Mouse (Mus musculus) adrenal gland, postnatal 14 days (tissue): Measurements from ENCODE around the gene Rbm39. TPM values are rescaled to one million over a fixed set of nuclear protein-coding genes. Genes with fewer than 3 reads are reported as not detected.

Experiments used
- DNase-seq: peaks from one replicate; pipeline ENCODE4 v3.0.0; 2021; ENCODE audit warnings: mixed read lengths
- long read RNA-seq, 2 experiments: library from polyadenylated mRNA; stranded (forward); transcript quantifications; one replicate each; pipeline ENCODE4 v2.0.0; 2021
- total RNA-seq: library from RNA; stranded (reverse); gene quantifications from 2 replicates; pipeline ENCODE4 v1.2.3, GENCODE M21; 2021

Gene Rbm39
- 338 and 382 TPM in 2 replicates for total RNA-seq
- long read RNA-seq, experiment 1, transcript Rbm39-225 (18 exons, 2,120 nt): minor isoform, 21 of 343 reads
- long read RNA-seq, experiment 1, transcript Rbm39-203 (17 exons, 2,810 nt): major isoform, 107 of 343 reads
- long read RNA-seq, experiment 1, transcript Rbm39-201 (17 exons, 2,711 nt): minor isoform, 100 of 343 reads
- long read RNA-seq, experiment 1, partial matches to known transcripts: 17 of 343 reads
- long read RNA-seq, experiment 1, other reads (novel, unspliced or antisense): 94 of 343 reads
- long read RNA-seq, experiment 2, transcript Rbm39-225 (18 exons, 2,120 nt): minor isoform, 15 of 233 reads
- long read RNA-seq, experiment 2, transcript Rbm39-201 (17 exons, 2,711 nt): minor isoform, 61 of 233 reads
- long read RNA-seq, experiment 2, transcript Rbm39-203 (17 exons, 2,810 nt): major isoform, 63 of 233 reads
- long read RNA-seq, experiment 2, partial matches to known transcripts: 15 of 233 reads
- long read RNA-seq, experiment 2, other reads (novel, unspliced or antisense): 75 of 233 reads

- DNase-seq: peak; percentile 100
These were observed at the start of gene Rbm39 for GRCm38 (mm10) chr2:156180094-156180821. Rbm39 (minus strand) TSS chr2:156180238.

GRCm38 (mm10) chr2:156229171-156229570 lies 49.1 kb upstream of the Rbm39 start:
- no peak for DNase-seq

- DNase-seq: no peak
These were observed 47.7 kb upstream of the Rbm39 start for GRCm38 (mm10) chr2:156227689-156228088.

GRCm38 (mm10) chr2:156224043-156224442 lies 44.0 kb upstream of the Rbm39 start:
- no peak for DNase-seq

GRCm38 (mm10) chr2:156222100-156222499 lies 42.1 kb upstream of the Rbm39 start:
- DNase-seq: no peak

GRCm38 (mm10) chr2:156217786-156218185 lies 37.7 kb upstream of the Rbm39 start:
- DNase-seq: no peak

DNA sequence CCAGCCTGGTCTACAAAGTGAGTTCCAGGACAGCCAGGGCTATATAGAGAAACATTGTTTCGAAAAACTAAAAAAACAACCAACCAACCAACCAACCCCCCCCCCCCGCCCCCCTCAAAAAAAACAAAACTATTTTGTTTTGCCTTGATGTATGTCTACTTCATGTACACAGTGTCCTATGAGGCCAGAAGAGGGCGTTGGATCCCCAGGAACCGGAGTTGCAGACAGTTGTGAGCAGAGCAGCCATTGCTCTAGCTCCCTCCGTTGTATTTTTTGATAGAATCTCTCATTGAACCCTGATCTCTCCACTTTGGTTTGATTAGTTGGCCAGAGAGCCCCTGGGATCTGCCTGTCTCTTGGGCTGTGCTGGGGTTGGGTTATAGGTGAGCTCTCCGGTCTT lies 23.9 kb upstream of the Rbm39 start:
- no peak for DNase-seq

GRCm38 (mm10) chr2:156202848-156203437 lies 22.9 kb upstream of the Rbm39 start:
- peak; percentile 82 for DNase-seq

GRCm38 (mm10) chr2:156201486-156201885 lies 21.4 kb upstream of the Rbm39 start:
- no peak for DNase-seq

GRCm38 (mm10) chr2:156199944-156200343 lies 19.9 kb upstream of the Rbm39 start:
- no peak for DNase-seq

GRCm38 (mm10) chr2:156197129-156197911 lies 17.3 kb upstream of the Rbm39 start:
- no peak for DNase-seq

GRCm38 (mm10) chr2:156196302-156197128 lies 16.5 kb upstream of the Rbm39 start, which contains the start of gene Phf20:
Phf20 (plus strand) TSS chr2:156196466.
- DNase-seq: peak; percentile 100

- DNase-seq: no peak
These were observed 14.5 kb upstream of the Rbm39 start for GRCm38 (mm10) chr2:156194571-156194970.

DNA sequence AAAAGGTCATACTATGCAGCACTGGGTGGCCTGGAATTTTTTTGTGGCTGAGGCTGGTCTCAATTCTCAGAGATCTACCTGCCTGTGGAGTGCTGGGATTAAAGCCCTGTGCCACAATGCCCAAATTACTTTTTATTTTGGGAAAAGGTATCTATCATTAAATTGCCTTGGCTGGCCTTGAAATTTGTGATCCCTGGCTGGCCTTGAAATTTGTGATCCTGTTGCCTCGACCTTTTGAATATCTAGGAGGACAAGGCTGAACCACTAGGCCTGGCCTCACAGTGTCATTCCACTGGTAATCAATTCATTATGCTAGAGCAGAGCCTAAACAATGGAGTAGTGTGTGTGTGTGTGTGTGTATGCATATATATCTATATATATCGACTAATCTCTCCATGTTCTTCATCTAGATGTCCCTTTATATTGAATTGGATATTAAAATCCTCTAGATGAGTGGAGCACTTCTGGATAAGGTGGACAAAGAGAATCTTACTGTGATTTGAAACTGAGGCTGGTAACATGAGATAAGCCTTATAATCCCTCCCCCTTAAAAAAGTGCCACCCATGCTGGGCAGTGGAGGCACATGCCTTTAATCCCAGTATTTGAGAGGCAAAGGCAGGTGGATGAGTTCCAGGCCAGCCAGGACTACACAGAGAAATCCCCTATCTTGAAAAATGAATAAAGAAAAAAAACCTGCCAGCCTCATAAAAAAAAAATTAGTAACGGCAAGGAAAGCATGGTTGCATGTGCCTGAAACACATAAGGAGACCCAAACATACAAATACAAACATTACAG lies 13.2 kb upstream of the Rbm39 start:
- DNase-seq: no peak

GRCm38 (mm10) chr2:156192068-156192467 lies 12.0 kb upstream of the Rbm39 start:
- no peak for DNase-seq

- no peak for DNase-seq
These were observed 11.5 kb upstream of the Rbm39 start for GRCm38 (mm10) chr2:156191540-156191939.

- peak; percentile 34 for DNase-seq
These were observed 10.2 kb upstream of the Rbm39 start for GRCm38 (mm10) chr2:156190004-156190896.

DNA sequence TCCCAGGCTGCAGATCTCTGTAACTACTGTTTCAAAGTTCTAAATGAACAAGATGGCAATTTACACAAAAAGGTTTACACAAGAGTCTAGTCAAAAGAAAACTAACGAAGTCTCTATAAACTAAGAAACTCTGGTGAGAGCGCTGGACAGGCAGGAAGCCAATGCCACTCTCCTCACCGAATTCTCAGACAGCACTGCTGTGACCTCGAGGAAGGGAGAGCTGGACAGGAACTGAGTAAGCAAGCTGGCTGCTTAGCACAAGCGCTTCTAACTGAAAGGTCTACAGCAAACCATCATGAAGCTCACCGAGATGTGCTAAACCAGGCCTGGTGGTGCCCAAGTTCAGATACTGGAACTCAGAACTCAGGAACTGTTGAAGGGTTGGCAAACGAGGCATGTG lies 9.2 kb upstream of the Rbm39 start:
- peak; percentile 68 for DNase-seq

DNA sequence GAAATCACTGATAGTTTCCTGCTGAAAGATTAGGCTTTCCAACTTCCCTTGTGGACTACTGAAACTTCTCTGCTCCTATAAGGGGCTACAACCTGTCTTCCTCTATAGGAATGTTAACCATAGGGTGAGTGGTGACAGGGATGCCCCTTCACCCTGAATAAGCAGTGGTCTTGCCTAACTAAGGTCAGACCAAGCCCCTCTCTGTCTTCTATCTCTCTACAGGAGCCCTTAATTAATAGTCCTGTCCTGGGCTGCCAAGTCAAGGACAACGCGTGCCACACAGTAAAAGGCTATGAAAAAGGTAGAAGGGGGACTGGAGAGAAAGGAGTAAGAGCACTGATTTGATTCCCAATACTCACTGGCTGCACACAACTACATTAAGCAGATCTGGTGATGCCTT lies 1.6 kb upstream of the Rbm39 start:
- no peak for DNase-seq
